12 mouse cellular contexts compared by ENCODE assay signal in genomic region chr9:101266043-101266442, GRCm38 (mm10). TPM values are rescaled to one million over a fixed set of nuclear protein-coding genes. Genes with fewer than 3 reads are reported as not detected.
DNase-seq lines count a peak whose midpoint lies in the region; ATAC-seq and TF ChIP-seq lines count a peak whose summit lies in the region.
"Had no signal": no experiment of that assay in that cellular context is flagged by ENCODE, and none has a peak within 500 bp of the region (broad histone marks: within the 10 kb centered on the region; RNA-seq: fewer than 3 reads in every experiment).

No protein-coding gene starts in this region.

- no peak overlapping the region for H3K4me3 ChIP-seq in forebrain, postnatal 0 days (ENCODE audit: low read depth, low read length)
- H3K4me3 ChIP-seq in forebrain, embryonic 11.5 days (ENCODE audit: low read depth, low read length): no peak overlapping the region
- no peak overlapping the region for H3K4me3 ChIP-seq in intestine, postnatal 0 days (ENCODE audit: low read depth, low read length)
- no peak overlapping the region for H3K4me3 ChIP-seq in midbrain, embryonic 14.5 days (replicated peaks; ENCODE audit: low read depth, low read length)
- H3K4me3 ChIP-seq: heart, embryonic 13.5 days had no signal

- in situ Hi-C loops in Patski (cut with MboI; ENCODE audit: low pct_unique_long_range_greater_than_20kb): loop anchor here (10.0 kb wide), 1 partner anchor 231 kb away; the partner anchor contains the start of gene Pccb

- TF ChIP-seq CTCF in forebrain, postnatal 0 days (IDR thresholded peaks at IDR 0.05; ENCODE audit: low read depth): no peak
- TF ChIP-seq CTCF in Patski (IDR thresholded peaks at IDR 0.05): no peak
- no peak for TF ChIP-seq CTCF in intestine, postnatal 0 days (IDR thresholded peaks at IDR 0.05; ENCODE audit: low read depth)

- no peaks in the 10 kb centered on the region for H3K36me3 ChIP-seq in forebrain, postnatal 0 days (ENCODE audit: insufficient read depth)
- H3K36me3 ChIP-seq in forebrain, embryonic 11.5 days (ENCODE audit: control insufficient read depth, insufficient read depth, low read length): no peaks in the 10 kb centered on the region
- no peaks in the 10 kb centered on the region for H3K36me3 ChIP-seq in intestine, postnatal 0 days (ENCODE audit: control insufficient read depth, insufficient read depth)
- no peaks in the 10 kb centered on the region for H3K36me3 ChIP-seq in midbrain, embryonic 14.5 days (ENCODE audit: control insufficient read depth, insufficient read depth, low read length)
- H3K36me3 ChIP-seq: heart, embryonic 13.5 days had no signal

- no peak overlapping the region for H3K9ac ChIP-seq in forebrain, postnatal 0 days
- H3K9ac ChIP-seq in forebrain, embryonic 11.5 days (ENCODE audit: low read length): no peak overlapping the region
- no peak overlapping the region for H3K9ac ChIP-seq in intestine, postnatal 0 days (ENCODE audit: low read depth, low read length)
- H3K9ac ChIP-seq in midbrain, embryonic 14.5 days (replicated peaks; ENCODE audit: low read length): 0 out of 2 replicates have a peak overlapping the region, but pooled peaks have one; percentile 2
- H3K9ac ChIP-seq: heart, embryonic 13.5 days; liver, postnatal 0 days had no signal

- 60% methylated on average over 8 of the region's 8 CpGs for WGBS in forebrain, postnatal 0 days
- WGBS in forebrain, embryonic 11.5 days: 78% methylated on average over 8 of the region's 8 CpGs
- 56% methylated on average over 8 of the region's 8 CpGs for WGBS in intestine, postnatal 0 days
- 60% methylated on average over 8 of the region's 8 CpGs for WGBS in midbrain, embryonic 14.5 days

- DNase-seq in forebrain, postnatal 0 days: no peak
- DNase-seq in forebrain, embryonic 11.5 days (ENCODE audit: low spot score): no peak
- DNase-seq in Patski (ENCODE audit: low read depth, low spot score): no peak
- DNase-seq in midbrain, embryonic 14.5 days: peak; percentile 40
- no peak for DNase-seq in adrenal gland, adult 2 months
- no peak for DNase-seq in frontal cortex, postnatal 25 days (ENCODE audit: low spot score in 2 of 2)
- DNase-seq in c-Kit-positive CD71-positive TER-119-positive erythroid progenitor cells, embryonic 14.5 days (ENCODE audit: low spot score): no peak
- DNase-seq: liver, postnatal 0 days; right cerebral cortex, postnatal 4 days had no signal

- no peaks in the 10 kb centered on the region for H3K27me3 ChIP-seq in forebrain, postnatal 0 days (ENCODE audit: insufficient read depth, low read length)
- no peaks in the 10 kb centered on the region for H3K27me3 ChIP-seq in forebrain, embryonic 11.5 days (ENCODE audit: control insufficient read depth, insufficient read depth, low read length)
- no peaks in the 10 kb centered on the region for H3K27me3 ChIP-seq in Patski
- no peaks in the 10 kb centered on the region for H3K27me3 ChIP-seq in intestine, postnatal 0 days (replicated peaks; ENCODE audit: control insufficient read depth, insufficient read depth, low read length)
- no peaks in the 10 kb centered on the region for H3K27me3 ChIP-seq in midbrain, embryonic 14.5 days (ENCODE audit: control insufficient read depth, insufficient read depth, low read length)
- H3K27me3 ChIP-seq: heart, embryonic 13.5 days had no signal

- H3K4me2 ChIP-seq in forebrain, postnatal 0 days (ENCODE audit: low read depth): peak overlapping the region; percentile 4; the same call in 1 of the 2 replicates
- H3K4me2 ChIP-seq in forebrain, embryonic 11.5 days (ENCODE audit: low read depth, low read length, severe bottlenecking): no peak overlapping the region
- H3K4me2 ChIP-seq in intestine, postnatal 0 days (replicated peaks; ENCODE audit: low read depth): no peak overlapping the region
- H3K4me2 ChIP-seq in midbrain, embryonic 14.5 days (ENCODE audit: low read length): peak overlapping the region; percentile 30; the same call in 1 of the 2 replicates
- H3K4me2 ChIP-seq: heart, embryonic 13.5 days had no signal

- peaks cover 11% of the 10 kb centered on the region; the same call in 1 of the 2 replicates for H3K4me1 ChIP-seq in forebrain, postnatal 0 days (ENCODE audit: insufficient read depth)
- H3K4me1 ChIP-seq in forebrain, embryonic 11.5 days (replicated peaks; ENCODE audit: control insufficient read depth, insufficient read depth, low read length): no peaks in the 10 kb centered on the region
- peaks cover 14% of the 10 kb centered on the region for H3K4me1 ChIP-seq in intestine, postnatal 0 days (replicated peaks; ENCODE audit: control insufficient read depth, insufficient read depth, low read length)
- H3K4me1 ChIP-seq in midbrain, embryonic 14.5 days (ENCODE audit: control insufficient read depth, insufficient read depth, low read length): peaks cover 15% of the 10 kb centered on the region; the same call in 1 of the 2 replicates

- CTCF ChIA-PET in Patski (lab: Charles Lee): interaction anchor here (1.3 to 1.6 kb wide), 2 partner anchors 10 to 48 kb away, joined by 3 to 7 read pairs; no protein-coding TSS in a partner anchor

- POLR2A ChIA-PET in Patski (lab: Charles Lee): interaction anchor here (0.7 to 1.0 kb wide), 3 partner anchors 14 to 22 kb away, joined by 3 read pairs; no protein-coding TSS in a partner anchor

- no peak overlapping the region for H3K27ac ChIP-seq in forebrain, postnatal 0 days (ENCODE audit: low read depth, low read length)
- H3K27ac ChIP-seq in forebrain, embryonic 11.5 days (ENCODE audit: low read depth, low read length): no peak overlapping the region
- H3K27ac ChIP-seq in intestine, postnatal 0 days (ENCODE audit: low read depth, low read length): no peak overlapping the region
- peak overlapping the region; percentile 84 for H3K27ac ChIP-seq in midbrain, embryonic 14.5 days (replicated peaks; ENCODE audit: low read depth, low read length)
- H3K27ac ChIP-seq: heart, embryonic 13.5 days had no signal

- H3K9me3 ChIP-seq in forebrain, postnatal 0 days (ENCODE audit: low read length): no peaks in the 10 kb centered on the region
- no peaks in the 10 kb centered on the region for H3K9me3 ChIP-seq in forebrain, embryonic 11.5 days (ENCODE audit: control insufficient read depth, low read length)
- H3K9me3 ChIP-seq in intestine, postnatal 0 days (ENCODE audit: control insufficient read depth): no peaks in the 10 kb centered on the region
- no peaks in the 10 kb centered on the region for H3K9me3 ChIP-seq in midbrain, embryonic 14.5 days (ENCODE audit: control insufficient read depth, low read length)
- H3K9me3 ChIP-seq: heart, embryonic 13.5 days had no signal

- ATAC-seq in forebrain, postnatal 0 days: no peak
- no peak for ATAC-seq in forebrain, embryonic 11.5 days (replicated peaks; ENCODE audit: low FRiP score)
- ATAC-seq in Patski: peak; percentile 28
- peak; percentile 58 for ATAC-seq in intestine, postnatal 0 days
- no peak for ATAC-seq in midbrain, embryonic 14.5 days (ENCODE audit: low FRiP score, low TSS enrichment)
- ATAC-seq: activated CD4-positive, CD25-positive, alpha-beta regulatory T cell, adult 4 months; liver, postnatal 0 days had no signal

RNA-seq across cellular contexts. Expression of gene Ppp2r3a, which starts 14.4 kb away (rescaled TPM):
- 40.8 and 45.5 TPM in 2 replicates for total RNA-seq in forebrain, postnatal 0 days (2014; rRNA removed)
- 13.8 and 16.8 TPM in 2 replicates for polyA plus RNA-seq in forebrain, postnatal 0 days (2015; fragmentation: Nextera tagmentation; extraction: Ambion mirVana)
- polyA plus RNA-seq in forebrain, embryonic 11.5 days (2014; fragmentation: Nextera tagmentation; extraction: Ambion mirVana): 13.2 and 15.5 TPM in 2 replicates
- polyA plus RNA-seq in Patski (2021): 42.2 TPM
- 4.5 and 5.0 TPM in 2 replicates for polyA plus RNA-seq in intestine, postnatal 0 days (2015; fragmentation: Nextera tagmentation; extraction: Ambion mirVana)
- 32.4 and 40.0 TPM in 2 replicates for polyA plus RNA-seq in midbrain, embryonic 14.5 days (2014; fragmentation: Nextera tagmentation; extraction: Ambion mirVana)
- total RNA-seq in adrenal gland, adult 2 months (2021): 10 to 100 TPM; 21.5 to 22.2 TPM
- 1.1 and 1.7 TPM in 2 replicates for polyA plus RNA-seq in adrenal gland, adult 2 months (2012; rRNA removed)

Comparison
In these comparisons a context has a peak if more than half of its experiments do, and no peak if none do; other contexts are left out.
1. H3K4me2 ChIP-seq: peak in forebrain, postnatal 0 days (single experiment) and midbrain, embryonic 14.5 days (single experiment); none in forebrain, embryonic 11.5 days (single experiment) and intestine, postnatal 0 days (single experiment).
2. ATAC-seq: peak in Patski (single experiment) and intestine, postnatal 0 days (single experiment); none in forebrain, postnatal 0 days (single experiment), forebrain, embryonic 11.5 days (single experiment) and midbrain, embryonic 14.5 days (single experiment).